Mouse (Mus musculus) left cerebral cortex, adult 11 months (tissue): ENCODE data around the gene Trabd.
A peak's percentile ranks its signal among the peaks of the same experiment; 100 is the strongest.

ENCODE experiments used
- DNase-seq: peaks from one replicate; pipeline ENCODE4 v3.0.0; 2022; ENCODE audit warnings: low spot score

Trabd gene

DNA sequence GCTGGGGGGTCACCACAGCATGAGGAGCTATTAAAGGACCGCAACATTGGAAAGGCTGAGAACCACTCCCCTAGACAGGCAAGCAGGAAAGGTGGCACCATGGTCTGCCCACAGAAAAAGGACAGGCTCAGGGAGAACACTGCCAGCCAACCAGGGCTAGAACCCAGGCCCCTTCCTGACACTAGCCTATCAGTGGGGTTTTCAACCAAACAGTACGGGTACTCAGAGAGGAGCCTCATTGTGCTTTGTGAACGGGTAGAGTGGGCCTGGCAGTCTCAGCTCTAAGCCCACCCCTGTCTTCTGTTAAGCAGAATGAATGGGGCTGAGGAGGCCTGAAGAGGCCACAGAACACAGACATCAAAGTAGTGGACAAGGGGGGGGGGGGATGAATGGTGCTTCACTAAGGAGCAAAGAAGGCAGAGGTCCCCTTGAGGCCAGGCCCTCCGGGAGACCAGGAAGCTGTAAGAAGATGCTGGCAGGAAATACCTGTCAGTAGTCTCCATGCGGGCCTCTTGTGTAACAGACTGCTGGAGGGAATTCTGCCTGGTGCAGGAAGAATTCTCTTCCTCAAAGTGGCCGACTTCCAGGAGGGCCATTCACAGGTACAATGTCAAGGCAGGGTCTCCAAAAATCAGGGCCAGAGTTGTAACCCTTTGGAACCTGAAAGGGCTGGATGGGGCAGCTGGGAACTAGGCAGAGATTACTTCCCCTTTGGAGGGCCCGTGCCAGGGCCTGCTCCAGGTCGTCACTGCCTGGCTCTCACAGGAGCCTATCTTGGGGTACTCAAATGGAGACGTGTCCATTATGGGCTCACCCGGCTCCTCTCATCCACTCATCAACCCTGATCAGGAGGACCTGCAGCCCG is at the start of gene Trabd:
Trabd (plus strand) TSS at position 512 of the 865 bp plus-strand sequence.
- no peak for DNase-seq

DNA sequence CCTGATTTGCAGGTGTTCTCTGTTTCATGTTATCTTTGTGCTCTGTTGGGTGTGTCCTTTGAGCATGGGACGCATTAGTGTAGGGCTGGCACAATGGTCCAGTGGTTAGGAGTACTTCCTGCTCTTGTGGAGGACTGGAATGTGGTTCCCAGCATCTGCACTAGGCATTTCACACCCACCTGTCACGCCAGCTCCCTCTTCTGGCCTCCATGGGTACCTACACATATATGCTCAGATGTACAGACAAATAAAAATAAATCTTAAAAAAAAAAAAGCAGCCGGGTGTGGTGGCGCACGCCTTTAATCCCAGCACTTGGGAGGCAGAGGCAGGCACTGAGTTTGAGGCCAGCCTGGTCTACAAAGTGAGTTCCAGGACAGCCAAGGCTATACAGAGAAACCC is 30.5 kb upstream of the Trabd start:
- DNase-seq, result no peak

GRCm38 (mm10) chr15:89046356-89046755 is 28.6 kb upstream of the Trabd start:
- no peak for DNase-seq

DNA sequence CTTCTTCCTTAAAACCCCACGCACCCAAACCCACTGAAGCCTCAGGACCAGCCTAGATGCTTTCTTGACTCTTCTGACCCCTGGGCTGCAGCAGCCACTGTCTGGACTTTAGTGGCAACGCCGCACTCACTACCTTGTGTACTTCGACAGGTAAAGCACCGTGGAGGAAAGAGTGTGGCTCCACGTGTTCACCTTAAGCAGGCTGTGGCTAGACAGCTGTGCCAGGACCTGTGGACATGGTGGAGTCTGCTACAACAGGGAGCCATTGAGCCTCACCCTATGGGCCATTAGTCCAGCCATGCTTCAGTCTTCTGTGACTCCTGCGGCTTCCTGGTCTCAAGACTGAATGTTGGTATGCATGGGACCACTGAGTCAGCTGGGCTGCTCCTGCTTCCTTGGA is 20.3 kb upstream of the Trabd start:
- no peak for DNase-seq

GRCm38 (mm10) chr15:89058736-89059135 is 16.2 kb upstream of the Trabd start:
- DNase-seq, result no peak

DNA sequence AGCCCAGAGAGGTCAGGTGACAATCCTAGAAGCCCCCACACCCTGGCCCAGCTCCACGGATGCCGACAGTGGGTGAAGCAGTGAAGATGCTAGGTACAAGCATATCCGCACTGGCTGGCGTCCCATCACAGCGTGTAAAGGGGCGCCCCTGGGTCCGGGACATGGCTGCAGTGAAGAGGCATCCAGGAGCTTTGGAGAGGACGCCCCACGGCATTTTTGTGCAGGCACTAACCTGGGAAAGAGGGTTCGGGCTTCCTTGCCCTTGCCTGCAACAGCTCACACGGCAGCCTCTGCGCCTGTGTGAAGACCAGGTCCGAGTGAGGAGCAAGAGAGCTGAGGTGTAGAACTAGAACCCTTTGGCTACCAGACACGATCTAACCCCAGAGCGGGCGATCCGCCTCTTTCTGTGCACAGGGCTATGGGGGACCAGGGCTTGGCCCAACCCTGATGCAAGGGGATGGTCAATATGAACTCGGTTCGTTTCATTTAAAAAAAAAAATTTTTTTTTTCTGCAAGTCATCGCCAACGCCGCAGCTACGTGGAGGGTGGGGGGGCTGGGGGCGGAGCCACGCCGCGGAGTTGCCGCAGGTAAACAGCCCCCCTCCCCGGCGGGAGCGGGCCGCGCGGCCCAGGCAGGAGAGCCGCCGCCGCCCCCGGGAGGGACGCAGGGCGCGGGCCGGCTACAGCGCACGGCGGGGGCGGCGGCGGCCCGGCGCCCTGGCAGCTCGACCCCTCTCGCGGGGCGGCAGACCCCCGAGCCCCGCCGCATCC is 15.6 kb upstream of the Trabd start, which contains the start of gene Panx2:
Panx2 (plus strand) TSS at position 574 of the 771 bp plus-strand sequence.
- DNase-seq, result no peak

GRCm38 (mm10) chr15:89060032-89060681 is 14.8 kb upstream of the Trabd start:
- DNase-seq, result no peak

DNA sequence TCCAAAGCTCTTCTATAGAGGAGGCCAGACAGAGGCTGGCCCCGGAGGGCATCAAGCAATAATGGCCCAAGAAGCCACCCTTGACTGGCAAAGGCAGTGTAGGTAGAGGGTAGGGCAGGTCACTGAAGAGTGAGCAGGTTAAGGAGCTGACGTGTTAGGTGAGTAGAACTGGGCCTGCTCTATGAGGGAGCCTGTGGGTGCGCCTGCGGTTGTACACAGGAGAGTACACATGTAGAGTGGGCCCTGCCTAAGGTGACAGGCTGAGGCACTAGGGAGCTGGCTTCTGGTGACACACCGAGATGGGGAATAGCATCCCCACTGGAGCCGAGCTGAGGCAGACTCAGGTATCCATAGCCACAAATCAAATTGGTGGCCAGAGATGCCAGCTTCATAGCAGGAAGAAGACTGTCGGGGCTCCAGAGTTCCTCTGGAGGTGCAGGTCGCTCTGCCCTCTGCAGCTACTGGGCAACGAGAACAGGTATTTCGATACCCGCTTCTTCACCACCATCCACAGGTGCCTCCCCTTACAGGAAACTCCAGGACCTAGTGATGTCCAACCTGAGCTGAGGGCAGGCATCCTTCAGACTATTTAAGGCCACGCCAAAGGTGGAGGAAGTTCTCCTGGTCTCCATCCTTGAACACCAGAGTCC is 14.0 kb upstream of the Trabd start:
- no peak for DNase-seq

- no peak for DNase-seq
Measured at GRCm38 (mm10) chr15:89061761-89062517, 13.0 kb upstream of the Trabd start.

- DNase-seq, result no peak
Measured at GRCm38 (mm10) chr15:89062518-89062910, 12.4 kb upstream of the Trabd start.

GRCm38 (mm10) chr15:89063001-89063400 is 11.9 kb upstream of the Trabd start:
- no peak for DNase-seq

GRCm38 (mm10) chr15:89063536-89063935 is 11.4 kb upstream of the Trabd start:
- DNase-seq, result no peak

- DNase-seq, result no peak
Measured at GRCm38 (mm10) chr15:89064891-89065290, 10.0 kb upstream of the Trabd start.

GRCm38 (mm10) chr15:89067609-89068008 is 7.3 kb upstream of the Trabd start:
- DNase-seq, result no peak

DNA sequence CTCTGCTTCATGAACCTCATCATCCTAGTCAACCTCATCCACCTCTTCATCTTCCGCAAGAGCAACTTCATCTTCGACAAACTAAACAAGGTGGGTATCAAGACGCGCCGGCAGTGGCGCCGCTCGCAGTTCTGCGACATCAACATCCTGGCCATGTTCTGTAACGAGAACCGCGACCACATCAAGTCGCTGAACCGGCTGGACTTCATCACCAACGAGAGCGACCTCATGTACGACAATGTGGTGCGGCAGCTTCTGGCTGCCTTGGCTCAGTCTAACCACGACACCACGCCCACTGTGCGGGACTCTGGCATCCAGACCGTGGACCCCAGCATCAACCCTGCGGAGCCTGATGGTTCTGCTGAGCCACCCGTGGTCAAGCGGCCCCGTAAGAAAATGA is 6.7 kb upstream of the Trabd start:
- no peak for DNase-seq

DNA sequence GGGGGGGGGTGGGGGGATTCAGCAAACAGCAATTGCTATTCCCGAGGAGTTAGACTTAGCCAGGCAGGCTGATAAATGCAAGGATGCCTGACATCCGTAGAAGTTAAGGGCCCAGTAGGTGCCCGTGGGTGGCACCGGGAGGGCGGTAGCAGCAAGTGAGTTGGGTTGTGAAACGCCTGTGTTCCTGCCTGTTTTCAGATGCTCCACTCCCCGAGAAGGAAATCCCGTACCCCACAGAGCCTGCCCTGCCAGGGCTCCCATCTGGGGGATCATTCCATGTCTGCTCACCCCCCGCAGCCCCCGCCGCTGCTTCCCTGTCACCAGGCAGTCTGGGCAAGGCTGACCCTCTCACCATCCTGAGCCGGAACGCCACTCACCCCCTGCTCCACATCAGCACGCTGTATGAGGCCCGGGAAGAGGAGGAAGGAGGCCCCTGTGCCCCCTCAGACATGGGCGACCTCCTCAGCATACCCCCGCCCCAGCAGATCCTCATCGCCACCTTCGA is 5.5 kb upstream of the Trabd start:
- DNase-seq, result no peak

- DNase-seq, result no peak
Measured at GRCm38 (mm10) chr15:89070606-89071005, 4.3 kb upstream of the Trabd start.

DNA sequence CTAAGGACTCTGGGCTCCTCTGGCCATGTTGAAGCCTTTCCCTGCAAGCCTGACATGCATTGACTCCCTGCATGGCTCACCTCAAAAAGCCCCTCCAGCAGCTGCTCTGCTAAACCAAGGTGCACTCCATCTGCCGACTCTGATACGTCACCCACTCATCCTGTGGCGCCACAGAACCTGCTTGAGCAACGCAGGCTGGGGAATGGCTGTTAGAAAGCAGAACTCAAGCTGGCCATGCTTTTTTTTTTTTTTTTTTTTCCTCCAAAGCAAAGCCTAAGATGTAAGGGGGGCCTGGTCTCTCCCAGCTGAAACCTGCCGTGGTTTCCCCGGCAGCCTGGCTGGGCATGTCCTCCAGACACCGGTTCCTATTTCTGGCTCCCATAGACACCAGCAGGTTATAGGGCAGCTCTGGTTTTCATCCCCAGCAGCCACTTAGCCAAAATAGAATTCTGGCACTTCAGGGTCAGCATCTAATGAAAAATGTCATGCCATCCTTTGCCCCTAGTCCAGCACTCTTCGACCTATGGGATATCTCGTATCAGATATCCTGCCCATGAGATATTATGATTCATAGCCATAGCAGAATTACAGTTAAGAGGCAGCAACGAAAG is 826 bp upstream of the Trabd start:
- DNase-seq, result no peak

GRCm38 (mm10) chr15:89075478-89076147 is 689 bp downstream of the Trabd start:
- DNase-seq, result peak; percentile 68

DNA sequence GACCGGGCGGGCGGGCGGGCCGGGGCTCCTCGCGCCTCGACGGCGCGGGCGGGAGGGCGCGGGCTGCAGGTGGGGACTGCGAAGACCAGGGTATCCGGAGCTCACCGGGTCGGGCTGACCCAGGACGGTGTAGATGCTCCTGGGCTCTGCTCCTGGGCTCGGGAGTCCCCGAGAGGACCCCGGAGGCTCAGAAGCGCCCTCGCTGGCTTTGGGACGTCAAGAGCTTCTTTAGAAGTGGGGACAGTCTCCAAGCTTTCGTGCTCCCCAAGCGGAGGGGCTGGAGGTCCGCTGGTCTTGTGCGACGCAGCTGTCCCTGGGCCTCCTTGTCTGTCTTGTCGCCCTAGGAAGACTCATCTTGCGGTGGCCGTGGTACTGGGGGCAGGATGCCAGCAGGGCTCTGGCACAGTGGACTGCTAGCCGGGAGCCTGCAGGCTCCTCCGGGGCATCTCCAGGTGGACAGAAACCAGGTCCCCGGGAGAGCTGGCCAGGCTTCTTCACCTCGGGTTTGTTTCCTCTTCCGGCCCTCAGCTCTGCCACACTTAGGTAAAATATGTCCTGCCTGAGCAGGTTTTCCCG is 1.3 kb downstream of the Trabd start:
- DNase-seq, result no peak
